Mouse (Mus musculus): Measurements from ENCODE around the gene Hoxd9.

Gene Hoxd9

DNA sequence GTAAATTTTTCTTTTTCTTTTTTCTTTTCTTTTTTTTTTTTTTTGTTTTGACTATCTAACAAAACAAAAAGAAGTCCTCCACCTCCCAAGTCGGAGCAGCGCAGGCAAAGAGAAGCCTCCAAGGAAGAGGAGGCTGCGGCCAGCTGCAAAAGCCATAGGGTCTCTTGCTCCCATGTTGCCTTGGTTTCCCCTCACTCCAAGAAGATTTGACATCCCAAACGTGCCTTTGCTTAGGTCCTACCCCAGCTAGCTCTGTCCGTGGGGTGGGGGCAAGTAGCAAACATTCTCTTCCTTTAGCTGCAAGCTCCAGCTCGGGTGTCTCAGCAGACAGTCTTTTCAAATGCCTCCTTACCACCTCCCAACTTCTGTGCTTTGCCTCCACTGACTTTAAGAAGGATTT lies 36.2 kb downstream of the Hoxd9 start:
- DNase-seq (ENCODE audit: low spot score): no peak

DNA sequence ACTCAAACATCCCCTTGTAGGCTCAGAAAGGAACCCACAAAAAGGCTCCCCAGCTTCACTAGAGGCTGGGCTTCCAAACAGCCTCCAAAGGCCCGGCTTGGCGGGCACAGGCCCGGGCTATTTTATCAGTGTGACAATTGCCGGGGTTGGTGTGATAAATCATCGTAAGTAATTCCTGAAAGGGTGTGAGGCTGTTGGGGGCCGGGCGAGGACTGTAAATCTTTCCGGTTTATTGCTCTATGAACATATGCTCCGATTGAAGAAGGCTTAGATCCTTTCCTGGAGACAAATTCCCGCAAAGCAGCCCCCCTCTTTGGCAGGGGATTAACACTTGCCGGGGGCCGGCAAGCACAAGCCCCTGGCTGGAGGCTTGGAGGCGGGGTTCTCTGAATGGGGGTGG lies 36.9 kb downstream of the Hoxd9 start:
- no peak for DNase-seq (ENCODE audit: low spot score)

DNA sequence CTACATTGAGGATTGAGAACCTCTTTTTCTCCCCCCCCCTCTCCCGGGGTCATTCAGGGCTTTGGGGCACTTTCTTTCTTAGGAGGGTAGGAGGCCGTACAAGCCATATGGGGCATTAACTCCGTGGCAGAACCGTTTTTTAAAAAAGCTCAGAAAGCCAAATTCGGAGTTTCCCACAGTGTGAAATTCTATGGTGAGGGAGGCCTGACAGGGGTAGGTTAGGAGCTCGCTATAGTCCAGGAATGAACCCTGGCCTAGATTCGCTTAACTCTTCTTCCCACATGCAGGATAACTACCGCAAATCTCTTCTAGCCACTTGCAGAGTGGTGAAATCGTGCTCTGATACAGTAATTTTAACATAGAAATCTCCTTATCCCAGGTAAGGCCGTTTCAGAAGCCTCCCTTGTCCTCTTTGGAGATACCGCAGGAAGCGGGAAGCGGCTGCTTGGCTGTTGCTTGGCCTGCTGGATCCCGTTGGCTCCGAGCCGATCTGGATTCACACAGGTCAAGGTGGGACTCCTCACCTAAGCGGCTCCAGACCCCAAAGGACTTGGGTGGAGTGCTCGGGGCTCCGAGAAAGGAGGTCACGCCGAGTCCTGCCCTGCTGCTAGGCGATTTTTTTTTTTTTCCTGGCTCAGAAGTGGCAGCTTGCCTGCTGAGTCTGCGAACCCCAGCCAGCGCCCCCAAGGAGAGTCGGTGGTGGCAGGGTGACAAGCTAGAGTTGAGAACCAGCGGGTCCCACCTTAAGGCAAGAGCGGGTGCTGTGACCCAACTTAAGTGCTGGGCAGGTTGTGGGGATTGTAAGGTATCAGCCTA lies 37.7 kb downstream of the Hoxd9 start:
- no peak for DNase-seq (ENCODE audit: low spot score)

DNA sequence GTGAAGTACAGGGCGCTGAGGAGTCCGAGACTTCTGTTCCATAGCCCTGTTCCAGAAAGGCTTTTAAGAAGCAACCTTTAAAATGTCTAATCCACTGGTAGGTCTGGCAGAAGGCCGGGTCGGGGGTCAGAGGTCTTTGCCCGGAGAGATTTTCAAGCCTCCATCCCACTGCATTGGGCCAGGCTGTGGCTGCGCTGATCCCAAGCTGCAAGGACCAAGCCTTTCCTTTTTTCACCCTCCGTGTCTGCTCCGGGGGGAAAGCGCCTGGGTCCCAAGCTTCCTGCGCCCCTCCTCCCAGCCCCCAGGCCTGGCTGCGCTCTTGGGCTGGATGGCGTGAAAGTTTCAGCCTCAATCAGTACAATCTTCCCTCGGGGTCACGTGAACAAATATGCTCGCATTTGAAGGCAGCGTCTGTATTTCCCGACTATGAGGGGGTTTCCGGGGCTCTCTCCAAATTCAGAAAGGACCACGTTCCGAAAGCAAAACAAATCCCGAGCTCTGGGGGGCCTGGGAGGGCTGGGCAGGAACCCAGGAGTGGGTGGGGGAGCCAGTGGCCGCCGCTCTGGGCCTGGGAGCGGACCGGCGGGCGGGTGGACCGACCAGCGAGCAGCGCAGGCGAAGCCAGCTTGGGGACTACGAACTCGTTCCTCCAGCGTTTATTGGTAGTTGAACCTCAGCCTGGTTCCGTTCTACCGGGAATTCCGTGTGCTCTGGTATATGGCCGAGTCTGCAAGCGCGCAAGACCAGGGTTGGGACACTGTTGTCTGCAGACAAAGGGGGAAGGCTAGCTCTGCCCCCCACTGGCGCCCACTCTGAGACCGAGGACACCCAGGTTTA lies 38.5 kb downstream of the Hoxd9 start:
- no peak for DNase-seq (ENCODE audit: low spot score)

DNA sequence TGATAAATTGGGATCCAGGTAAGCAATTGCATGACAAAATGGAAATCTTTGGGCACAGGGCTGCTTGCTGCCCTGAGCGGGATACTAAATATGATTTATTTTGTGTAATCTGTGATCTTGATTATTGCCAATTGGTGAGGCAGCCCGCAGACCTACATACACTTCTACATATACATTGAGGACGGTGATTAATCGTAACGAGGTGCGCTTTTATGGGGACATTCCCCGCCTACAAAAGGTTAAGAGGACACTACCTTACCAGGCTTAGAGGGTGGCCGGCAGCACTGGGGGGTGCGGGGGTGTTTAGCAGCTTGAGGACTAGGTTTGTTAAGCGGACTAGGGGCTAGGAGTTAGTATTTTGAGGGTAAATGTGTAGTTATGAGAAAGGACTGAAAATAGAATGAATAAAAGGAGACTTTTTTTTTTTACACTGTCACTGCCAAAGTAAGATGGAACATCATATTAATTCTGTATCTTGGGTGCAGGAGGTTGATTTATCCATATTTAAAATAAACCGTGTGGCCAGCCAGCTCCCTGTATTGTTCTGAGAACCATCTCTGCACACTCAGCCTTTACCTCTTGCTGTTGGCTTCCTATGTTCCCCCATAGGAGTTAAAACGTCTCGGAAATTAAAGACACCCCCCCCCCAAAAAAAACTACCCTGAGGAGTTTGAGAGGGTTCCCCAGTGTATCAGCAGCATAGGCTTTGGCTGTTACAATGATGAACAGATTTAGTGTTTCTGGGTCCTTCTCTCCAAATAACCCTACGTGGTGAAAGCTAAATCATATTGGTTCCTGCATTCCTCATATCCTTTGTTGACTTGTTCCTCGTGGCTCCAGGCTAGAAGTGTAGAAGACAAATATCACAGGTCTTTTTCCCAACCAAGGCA lies 39.4 kb downstream of the Hoxd9 start:
- no peak for DNase-seq (ENCODE audit: low spot score)

DNA sequence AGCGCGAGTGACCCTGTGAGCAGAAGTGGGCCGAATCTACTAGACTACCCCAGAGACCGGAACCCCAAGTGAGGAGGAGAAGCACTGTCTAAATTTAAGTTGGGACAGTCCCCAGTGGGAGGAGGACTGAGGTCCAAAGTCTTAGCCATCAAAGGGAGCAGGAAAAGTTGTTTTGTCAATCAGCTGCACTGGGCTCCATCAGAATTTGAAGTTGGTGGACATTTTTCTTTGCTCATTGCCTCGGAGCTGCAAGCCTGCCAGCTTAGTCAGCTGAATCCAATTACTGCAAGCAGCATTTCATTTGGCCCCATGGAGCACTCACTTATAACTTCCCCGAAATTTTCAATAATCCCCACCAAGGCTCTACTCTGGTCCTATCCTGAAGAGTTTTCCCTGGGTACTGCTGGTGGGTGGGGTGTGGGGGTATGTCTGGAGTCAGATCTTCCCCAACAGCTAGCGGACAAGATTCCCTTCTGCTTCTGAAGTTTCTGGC lies 40.1 kb downstream of the Hoxd9 start:
- DNase-seq (ENCODE audit: low spot score): no peak

DNA sequence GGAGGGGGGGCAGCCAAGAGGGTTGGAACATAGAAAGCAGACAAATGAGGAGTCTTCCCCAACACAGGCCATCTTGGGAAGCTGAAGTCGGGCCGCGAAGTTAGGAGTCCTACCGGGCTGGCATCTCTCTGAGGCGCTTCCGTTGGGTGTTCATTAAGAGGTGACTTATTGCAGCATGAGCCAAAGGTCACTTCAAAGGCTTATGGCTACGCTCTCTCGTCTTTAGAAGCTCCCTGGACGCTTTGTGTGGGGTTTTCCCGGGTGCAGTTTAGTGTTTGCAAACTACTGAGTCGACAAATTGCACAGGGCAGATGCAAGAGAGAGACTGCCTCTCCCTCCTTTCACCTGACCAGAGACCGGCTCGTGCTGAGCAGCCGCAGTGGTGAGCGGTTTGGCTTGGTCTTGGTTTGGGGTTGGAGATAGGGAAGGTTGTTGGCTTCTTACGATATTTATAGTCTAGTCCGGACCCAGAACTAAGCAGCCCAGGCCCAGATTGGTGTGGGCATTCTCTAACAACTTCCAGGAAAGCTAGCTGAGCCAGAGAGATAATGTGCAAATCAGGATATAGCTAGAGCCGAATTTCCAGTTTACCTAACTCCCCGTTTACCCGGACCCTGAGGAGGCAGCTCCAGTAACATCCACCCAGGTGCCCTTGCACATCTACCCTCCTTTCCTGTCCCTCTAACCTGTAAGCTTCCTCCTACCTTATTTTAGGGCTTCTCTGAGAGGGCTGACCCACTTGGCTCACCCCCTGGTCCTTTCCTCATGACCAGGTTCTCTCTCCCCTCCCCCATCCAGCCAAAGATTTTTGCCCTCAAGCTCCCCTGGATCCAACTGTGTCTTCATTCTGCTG lies 41.3 kb downstream of the Hoxd9 start:
- DNase-seq (ENCODE audit: low spot score): no peak

DNA sequence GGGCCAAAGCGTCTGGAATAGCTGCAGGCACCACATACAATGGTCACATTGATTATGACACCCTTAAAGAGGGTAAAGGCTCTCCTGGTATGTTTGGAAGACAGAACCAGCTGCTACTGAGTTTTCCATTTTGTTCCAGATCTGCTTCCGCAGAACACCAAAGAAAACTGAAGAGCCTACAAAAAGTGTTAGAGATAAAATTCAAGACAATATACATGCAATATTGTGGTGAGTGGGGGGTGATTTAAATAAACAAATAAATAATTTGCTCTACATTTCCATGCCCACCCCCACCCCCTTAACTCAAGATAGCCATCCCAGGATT lies 41.9 kb downstream of the Hoxd9 start:
- no peak for DNase-seq (ENCODE audit: low spot score)

DNA sequence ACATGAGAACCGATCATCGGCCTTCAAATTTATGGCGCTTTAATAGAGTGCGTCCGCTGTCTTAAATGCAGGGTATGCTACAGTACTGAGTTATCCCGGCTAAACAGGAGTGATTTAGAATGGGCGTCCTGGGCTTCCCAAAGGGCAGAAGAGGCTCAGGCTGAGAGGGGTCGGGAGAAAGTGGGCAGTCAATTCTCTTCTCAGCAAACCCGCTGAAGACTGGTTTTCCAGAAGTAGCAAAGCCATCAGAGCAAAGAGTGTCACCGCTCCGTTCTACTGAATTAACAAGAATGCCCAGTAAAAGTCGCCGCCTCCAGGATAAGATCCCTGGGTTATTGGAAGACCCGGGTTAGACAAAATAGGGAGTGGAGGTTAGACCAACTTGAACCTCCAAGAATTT lies 42.3 kb downstream of the Hoxd9 start:
- no peak for DNase-seq (ENCODE audit: low spot score)

DNA sequence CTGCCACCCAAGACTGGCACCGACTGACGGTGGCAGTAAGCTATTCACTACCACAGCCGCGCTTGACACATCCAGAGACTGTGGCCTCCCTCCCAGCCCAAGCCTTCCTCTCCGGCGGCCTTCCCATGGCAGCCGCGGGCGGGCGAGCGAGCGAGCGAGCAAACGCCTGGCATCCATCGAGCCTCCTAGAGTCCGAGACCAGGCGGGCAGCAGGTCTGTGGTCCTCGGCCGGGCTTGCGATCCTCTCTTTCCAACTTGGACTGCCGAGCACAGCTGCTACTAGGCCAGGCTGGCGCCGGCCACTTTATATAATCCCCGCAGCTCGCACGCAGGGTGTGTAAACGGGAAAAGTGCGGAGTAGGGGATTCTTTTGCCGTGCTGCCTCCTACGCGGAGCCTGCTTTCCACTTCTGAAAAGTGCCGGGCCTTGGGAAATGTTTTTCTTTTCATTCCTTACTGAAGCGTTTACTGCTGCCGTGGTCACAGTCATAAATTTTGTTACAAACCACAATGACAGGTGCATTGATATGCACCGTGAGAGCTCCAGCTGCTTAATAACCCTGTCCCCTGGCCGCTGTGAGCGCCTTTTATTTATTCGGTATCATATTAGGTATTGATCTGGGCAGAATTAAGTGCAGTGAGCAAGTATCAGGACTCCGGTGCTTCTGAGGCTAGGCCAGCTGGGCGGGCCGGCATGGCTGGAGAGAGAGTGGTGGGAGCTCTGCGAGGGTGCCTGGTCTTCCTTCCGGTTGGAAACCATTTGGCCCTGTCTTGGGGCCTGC lies 43.0 kb downstream of the Hoxd9 start:
- no peak for DNase-seq (ENCODE audit: low spot score)

DNA sequence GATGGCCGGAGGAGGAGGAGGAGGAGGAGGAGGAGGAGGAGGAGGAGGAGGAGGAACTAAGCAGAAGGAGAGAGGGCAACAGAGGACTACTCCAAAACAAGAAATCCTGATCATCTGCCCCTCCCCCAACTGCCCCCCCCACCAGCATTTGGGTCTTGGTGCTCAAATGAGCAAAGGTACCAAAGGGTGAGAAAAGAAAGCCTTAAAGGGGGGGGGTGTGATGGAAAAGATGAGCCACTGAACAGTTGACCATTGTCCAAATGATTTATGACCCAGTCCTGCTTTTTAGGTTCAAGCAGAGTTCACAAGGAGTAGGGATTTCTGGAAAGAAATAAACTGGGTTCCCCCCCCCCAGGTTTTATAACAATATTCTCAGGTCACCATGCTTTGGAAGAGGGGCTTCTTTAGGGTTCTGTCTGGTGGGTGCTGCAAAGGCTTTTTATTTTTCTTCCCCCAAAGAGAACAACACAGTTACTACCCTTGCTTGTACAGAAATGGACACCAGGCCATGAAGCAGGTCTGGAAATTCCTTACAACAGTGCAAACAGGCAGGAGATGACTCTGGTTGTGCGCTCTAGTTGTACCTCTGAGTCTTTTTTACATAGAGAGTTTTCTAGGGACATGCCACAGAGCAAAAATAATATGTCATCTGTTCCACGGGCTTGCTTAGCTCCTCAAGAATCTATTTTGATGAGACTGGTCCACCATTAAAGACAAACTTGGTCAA lies 43.9 kb downstream of the Hoxd9 start:
- no peak for DNase-seq (ENCODE audit: low spot score)

DNA sequence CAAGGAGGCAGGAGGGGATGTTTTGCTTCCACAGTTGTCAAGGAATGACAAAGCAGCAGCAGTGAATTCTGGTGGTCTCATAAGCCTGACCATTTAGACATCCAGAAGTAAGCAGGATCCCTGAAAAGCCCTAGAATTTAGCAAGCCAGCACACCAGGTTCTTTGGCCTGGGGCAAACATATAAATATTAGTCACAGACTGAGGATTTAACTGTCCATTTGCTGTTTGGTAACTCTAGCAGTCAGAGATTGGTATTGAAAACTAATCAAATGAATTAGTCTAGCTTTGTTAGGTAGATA lies 44.4 kb downstream of the Hoxd9 start:
- no peak for DNase-seq (ENCODE audit: low spot score)

DNA sequence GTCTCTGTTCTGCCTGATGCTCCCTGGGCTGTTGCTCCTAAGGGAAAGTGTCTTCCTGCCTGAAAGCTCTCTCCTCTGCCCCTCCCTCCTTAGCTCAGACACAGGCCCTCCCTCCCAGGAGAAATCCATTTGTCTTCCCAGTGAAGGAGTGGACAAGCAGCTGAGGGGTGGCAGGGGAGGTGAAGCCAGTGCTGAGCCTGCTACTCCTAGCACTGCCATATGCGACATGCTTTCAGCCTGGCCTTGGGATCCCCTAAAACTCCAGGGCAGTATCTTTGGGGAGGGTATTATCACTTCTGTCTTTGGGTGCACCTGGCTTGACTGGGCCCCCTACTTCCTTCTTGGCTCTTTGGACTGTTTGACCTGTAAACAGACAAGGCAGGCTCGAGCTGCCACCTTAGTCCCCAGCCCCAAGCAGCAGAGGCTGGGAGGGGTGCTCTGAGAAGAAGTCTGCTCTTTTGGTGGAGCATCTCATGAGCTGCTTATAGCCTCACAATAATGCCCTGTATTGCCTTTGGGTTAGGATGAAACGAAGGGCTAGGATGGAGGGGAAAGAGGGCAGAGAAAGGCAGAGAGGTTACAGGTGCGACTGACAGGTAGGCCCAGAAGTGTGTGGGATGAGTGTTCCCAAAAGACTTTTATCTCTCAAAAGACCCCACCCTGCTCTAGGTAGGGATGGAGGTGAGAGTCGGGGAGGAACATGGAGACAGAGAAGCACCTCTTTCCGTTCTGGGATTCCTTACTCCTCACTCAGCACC lies 48.2 kb downstream of the Hoxd9 start:
- DNase-seq (ENCODE audit: low spot score): no peak

DNA sequence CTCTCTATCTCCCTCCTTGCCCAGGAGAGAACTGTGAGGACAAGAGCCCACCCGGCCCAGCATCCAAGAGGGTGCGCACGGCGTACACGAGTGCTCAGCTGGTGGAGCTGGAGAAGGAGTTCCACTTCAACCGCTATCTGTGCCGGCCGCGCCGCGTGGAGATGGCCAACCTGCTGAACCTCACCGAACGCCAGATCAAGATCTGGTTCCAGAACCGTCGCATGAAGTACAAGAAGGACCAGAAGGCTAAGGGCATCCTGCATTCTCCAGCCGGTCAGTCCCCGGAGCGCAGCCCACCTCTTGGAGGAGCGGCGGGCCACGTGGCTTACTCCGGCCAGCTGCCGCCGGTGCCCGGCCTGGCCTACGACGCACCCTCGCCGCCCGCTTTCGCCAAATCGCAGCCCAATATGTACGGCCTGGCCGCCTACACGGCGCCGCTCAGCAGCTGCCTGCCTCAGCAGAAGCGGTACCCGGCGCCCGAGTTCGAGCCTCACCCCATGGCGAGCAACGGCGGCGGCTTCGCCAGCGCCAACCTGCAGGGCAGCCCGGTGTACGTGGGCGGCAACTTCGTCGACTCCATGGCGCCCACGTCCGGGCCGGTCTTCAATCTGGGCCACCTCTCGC lies 48.9 kb downstream of the Hoxd9 start:
- DNase-seq (ENCODE audit: low spot score): no peak

DNA sequence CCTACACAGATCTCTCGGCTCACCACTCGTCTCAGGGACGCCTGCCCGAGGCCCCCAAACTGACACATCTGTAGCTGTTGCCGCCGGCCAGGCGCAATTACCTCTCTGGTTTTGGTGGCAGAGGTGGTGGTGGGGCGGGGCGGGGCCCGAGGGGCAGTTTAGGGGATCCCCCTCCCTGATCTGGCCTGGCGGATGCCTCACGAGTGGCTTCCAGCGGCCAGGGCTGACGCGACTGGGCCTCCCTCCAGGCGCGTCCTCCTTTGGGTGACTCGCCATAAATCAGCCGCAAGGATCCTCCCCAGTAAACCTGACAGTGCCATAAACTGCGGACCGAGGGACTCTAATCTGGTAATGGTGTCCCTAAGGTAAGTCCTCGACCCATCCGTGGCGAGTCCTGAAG lies 49.5 kb downstream of the Hoxd9 start:
- no peak for DNase-seq (ENCODE audit: low spot score)

DNA sequence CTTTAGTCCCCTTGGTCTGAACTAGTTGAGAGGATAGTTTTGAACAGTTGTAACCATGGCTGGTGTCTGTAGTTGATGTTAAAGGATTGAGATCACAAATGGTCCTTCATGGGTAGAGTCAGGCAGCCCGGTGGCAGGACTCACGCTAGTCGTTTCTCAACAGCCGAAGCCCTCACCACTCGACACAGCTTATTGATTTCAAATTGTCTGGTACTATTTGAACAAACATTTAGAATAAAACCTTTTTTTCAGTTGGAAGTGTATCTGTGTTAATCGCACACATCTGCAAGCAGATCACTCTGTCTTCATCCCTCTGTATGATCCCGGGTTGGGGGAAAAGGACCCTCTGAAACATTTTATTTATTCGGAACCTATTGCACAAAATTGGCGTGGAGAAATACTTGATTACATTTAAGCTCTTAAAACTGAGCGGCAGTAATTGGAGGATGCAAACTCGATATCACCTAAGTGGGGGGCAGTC lies 50.2 kb downstream of the Hoxd9 start:
- no peak for DNase-seq (ENCODE audit: low spot score)

DNA sequence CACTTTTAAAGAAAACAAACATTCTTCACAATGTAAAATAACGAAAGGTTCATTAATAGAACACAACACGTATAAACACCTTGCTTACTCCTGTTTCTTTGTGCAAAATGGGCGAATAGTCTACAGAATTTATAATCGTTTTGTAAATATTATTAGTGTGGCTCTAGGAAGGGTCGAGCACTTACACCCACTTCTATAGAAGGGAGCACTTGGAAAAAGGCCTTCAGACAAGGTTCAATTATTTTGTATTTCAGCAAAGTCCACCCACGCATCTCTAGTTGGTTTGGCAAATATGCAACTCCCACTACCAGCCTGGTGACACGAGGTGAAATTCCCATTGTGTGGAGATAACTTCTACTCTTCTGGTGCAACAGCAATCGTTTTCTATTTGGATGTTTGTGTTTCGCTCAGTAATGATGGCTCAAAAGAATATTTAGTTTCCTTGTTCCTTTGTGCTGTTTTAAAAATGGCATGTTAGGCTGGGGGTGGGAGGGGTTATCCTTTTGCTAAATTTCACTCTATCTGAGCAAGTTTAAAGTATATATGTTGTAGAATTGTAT lies 51.0 kb downstream of the Hoxd9 start:
- no peak for DNase-seq (ENCODE audit: low spot score)

DNA sequence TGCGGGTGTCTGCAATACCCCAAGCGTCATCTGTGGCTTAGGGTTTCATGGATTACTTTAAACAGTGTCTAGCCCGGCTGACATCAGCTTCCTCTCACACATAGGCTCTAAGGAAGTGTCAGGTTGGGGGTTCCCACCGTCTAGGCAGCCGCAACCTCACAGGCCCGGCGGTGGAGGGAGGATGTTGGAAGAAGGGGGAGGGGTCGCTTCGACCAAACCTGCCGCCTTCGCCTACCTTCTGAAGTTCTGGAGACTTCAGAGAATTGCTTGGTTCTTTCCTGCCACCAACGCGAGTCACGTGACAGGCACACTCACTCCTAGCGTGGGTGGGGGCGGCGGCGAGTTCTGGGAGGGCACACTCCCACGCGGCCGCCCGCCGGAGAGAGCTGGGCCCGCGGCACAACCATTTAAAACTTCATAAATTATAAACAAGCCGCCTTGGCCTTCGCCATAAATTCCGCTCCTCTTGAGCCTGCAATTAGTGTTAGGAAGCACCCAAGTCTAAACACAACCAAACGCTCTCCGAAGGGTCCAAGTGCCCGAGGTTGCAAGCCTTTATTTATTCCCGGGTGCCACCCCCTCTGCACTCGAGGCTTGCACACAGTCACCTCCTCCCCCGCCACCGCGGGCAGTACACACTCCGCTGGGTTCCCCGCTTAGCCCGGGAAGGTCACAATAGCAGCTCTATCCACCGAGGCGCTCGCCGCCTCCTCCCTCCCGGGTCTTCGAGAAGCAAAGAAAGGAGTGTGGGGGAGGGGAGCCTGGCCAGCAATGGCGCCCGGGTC lies 52.0 kb downstream of the Hoxd9 start:
- no peak for DNase-seq (ENCODE audit: low spot score)

Measured in urinary bladder, postnatal 10 days (tissue).